Mouse (Mus musculus) CD4-positive, CD25-positive, alpha-beta regulatory T cell, adult 4 months (primary cell): ENCODE measurements around the gene E2f2. TPM values are rescaled to one million over a fixed set of nuclear protein-coding genes. Genes with fewer than 3 reads are reported as not detected.

Experiments used
- ATAC-seq: one replicate; pipeline ENCODE4 v1.8.0; 2017
- polyA plus RNA-seq, 2 experiments: library from polyadenylated mRNA; unstranded; fragments of 100-300 nt; shearing (Covaris generic); gene quantifications; one replicate each; pipeline ENCODE4 v1.2.1; 2017

E2f2 gene
- 10 to 100 TPM; 14.5 to 29.6 TPM for polyA plus RNA-seq

DNA sequence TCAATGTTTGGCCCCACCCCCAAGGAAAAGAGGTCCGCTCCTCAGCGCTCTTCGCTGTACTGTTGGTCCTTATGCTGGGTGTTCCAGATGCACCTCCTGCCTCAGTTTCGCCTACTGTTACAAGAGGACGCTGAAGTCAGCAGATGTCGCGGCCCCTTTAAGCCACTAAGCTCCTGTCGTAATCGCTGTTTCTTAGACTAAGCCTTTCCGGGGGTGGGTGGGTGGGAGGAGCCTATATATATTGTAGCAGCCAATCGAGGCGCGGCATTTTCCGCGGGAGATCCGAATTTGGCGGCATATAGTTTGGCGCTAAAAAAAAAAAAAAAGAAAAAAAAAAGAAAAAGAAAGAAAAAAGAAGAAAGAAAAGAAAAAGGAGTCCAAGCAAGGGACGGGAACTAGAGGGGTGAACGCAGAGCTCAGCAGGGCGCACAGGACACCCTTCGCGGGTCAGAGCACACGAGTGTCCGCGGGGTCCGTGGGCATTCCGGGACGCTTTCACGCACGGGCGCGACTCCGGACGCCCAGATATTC is at the start of gene E2f2:
Gene E2f2 (plus strand): TSS at position 384 of the 531 bp plus-strand sequence.
- peak; percentile 86 for ATAC-seq

DNA sequence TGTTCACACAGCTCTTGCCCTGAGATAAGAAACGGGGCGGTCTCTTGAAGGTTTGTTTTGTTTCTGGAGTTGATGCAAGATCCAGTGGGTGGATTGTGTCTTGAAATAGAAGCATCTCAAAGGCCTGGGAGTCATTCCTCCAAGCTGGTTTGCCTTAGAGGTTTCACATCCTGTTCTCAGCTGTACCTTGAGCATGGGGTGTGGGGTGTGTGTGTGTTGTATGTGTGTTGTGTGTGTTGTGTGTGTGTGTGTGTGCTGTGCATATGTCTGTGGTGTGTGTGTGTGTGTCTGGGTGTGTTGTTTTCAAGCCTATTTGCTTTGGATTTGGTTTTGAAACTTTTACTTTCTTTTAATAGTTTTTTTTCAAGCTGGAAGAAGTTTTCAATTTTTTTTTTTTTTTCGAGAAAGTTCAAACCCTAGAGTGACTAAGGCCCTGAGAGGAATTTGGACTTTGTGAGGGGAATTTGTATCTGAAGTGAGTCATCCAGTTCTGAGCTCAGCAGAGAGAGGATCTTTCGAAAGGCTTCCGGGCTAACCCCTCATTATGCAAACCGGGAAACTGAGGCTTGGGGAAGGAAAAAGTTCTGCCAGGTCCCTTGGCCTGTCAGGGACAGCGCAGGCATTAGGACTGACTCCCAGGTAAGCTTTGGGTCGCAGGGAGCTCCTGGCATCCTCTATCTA is 48.9 kb upstream of the E2f2 start:
- peak; percentile 68 for ATAC-seq

DNA sequence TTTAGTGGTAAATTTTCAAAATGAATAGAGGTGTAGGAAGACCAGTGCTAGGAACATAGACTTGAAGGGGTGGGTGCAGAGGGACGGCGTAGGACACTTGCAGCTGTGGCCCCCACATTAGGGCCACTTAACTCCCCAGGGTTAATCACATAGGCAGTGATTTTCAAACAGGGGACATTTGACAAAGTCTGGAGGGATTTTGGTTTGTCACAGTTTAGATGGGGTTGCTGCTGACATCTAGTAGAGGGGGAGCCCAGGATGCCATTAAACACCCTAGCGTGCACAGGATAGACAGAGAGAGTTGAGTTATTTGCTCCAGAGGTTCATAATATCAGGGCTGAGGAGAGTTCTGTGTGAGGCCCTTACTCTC is 48.4 kb upstream of the E2f2 start:
- no peak for ATAC-seq

DNA sequence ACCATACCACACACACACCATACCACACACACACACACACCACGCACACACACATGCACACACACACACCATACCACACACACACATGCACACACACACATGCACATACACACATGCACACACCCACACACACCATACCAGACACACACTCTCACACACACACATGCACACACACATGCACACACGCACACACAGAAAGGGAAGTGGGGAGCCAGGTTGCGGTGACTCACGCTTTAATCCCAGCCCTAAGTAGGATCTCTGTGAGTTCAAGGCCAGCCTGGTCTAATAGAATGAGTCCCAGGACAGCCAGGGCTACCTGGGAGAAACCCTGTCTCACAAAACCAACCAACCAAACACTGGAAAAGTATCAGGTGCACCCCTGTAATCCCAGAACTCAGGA is 47.6 kb upstream of the E2f2 start:
- ATAC-seq: no peak

DNA sequence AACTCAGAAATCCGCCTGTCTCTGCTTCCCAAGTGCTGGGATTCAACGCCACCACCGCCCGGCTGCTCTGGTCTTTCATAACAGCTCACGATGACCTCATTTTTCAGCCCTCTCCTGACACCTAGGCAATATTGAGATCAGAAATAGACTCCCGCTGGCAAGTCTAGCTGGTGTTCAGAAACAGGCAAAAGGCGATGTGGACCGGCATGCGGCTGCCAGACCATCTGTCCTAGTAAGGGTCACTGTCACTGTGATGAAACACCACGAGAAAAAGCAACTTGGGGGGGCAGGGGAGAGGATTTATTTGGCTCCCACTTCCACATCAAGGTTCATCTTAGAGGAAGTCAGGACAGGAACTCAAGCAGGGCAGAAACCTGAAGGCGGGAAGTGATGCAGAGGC is 46.7 kb upstream of the E2f2 start:
- ATAC-seq: no peak

DNA sequence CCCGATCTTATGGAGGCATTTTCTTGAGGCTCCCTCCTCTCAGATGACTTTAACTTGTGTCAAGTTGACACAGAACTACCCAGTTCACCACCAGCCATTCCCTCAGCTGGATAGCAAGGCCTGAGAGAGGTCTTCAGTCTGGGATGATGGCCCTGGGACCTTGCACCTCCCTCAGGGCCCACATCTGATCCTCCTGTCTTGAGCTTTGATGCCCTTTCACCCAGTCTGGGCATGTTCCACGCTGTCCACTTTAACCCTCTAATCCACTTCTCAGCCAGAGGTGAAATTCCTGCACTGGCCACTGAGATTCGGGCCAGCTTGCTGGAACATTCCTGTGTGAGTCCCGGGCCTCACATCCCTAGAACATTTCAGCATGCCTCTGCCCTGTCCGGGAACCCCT is 46.2 kb upstream of the E2f2 start:
- no peak for ATAC-seq

DNA sequence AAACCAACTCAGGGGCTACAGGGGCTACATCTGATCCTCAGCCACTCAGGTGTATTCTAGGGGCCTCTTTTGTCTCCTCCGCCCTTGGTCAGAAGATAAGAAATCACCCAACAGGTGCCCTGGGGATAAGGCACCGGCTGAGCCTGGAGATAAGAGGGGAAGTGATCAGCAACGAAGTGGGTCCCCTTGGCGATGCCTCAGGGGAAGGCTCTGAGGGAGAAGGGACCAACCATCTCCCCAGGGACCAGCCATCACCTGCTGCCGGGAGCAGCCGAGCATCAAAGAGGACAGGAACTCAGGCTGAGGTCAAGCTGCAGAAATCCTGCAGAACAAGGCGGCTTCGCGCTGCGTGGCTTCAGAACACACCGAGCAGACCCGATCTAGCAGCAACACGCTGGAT is 44.5 kb upstream of the E2f2 start:
- no peak for ATAC-seq

DNA sequence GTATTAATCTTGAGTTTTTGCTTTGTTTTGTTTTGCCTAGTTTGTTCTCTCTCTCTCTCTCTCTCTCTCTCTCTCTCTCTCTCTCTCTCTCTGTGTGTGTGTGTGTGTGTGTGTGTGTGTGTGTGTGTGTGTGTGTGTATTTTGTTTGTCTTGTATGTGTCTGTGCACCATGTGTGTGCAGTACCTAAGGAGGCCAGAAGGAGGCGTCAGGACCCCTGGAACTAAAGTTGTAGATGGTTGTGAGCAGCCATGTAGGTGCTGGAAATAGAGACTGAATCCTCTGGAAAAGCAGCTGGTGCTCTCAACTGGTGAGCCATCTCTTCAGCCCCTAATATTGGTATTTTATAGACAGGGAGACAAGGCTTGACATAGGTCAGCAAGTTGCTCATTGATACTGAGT is 42.4 kb upstream of the E2f2 start:
- ATAC-seq: no peak

DNA sequence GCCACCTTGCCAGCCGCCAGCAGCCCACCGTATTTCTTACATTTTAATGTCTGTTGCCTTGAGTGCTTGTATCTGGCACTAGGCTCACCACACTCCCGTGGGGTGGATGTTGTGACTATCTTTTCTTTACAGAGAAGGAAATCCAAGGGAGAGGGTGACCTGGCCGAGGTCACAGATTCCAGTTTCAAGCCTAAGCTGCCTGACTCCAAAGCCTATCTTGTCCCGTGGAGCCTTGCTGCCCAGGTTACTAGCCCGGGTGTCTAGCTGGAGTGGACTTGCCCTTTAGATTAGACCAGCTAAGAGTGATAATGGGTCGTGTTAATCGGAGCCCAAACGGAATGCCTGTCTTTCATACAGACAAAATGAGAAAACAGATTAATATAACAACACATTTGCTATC is 38.4 kb upstream of the E2f2 start:
- ATAC-seq: no peak

DNA sequence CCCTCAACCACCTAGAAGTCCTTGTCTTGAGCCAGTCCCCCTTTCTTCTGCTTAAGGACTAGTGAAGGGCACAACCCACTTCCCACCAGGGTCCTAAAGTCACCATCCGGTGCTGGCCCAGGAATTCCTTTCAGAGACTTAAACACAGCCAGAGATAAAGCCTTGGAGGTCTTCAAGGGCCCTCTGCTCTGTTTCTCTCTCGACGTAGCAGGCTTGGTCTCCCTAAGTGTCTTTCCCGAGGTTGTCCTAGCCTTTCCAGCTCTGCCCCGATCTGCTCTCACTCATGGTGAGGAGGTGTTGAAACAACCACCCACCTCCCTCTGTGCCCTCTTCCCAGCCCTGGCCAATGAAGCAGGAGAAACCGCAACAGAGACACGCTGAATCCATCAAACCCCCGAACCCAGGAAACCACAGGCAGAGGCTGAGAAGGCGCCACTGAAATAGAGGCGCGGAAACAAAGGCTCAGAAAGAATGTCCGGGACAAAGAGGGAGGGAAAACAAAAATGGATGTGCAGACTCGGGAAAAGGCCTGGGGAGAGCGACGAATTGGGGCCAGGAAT is 37.7 kb upstream of the E2f2 start:
- ATAC-seq: no peak

DNA sequence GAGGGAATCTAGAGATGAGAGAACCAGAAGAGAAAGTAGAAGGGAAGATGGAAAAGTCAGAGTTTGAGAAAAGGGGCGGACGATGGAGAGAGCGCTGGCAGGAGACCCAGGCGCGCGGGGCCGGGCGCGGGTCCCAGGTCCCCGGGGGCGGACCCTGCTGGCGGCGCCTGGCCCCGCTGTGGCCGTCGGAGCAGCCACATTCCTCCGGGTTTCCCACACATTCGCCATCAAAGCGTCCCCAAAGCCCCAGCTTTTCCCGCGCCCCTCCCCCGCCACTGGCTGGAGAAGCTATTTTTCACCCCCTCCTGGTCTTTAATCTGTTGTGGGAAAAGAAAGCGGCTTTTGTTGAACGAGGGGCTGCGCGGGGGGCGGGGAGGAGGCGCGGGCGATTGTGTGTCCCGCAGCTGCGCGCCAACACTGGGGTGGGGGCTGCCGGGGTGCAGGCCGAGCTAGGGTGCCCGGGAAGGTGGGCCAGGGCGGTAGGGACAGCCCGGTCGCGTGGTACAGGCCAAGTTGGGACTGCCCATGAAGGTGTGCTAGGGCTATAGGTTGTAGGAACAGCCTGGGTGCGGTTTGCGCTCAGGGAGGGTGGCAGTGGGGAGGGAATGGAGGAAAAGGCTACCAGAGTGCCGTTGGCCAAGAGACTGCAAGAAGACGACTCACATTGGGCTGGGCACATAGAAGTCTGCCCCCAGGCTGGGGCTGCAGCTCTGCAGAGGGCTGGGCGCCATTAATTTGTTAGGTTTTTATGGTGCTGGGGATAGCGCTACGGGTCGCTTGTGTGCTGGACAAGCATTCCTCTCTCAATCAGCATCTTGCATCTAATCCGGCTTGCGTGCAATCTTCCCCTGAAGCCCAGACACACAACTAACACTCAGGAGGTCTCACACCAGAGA is 37.0 kb upstream of the E2f2 start:
- ATAC-seq: no peak

DNA sequence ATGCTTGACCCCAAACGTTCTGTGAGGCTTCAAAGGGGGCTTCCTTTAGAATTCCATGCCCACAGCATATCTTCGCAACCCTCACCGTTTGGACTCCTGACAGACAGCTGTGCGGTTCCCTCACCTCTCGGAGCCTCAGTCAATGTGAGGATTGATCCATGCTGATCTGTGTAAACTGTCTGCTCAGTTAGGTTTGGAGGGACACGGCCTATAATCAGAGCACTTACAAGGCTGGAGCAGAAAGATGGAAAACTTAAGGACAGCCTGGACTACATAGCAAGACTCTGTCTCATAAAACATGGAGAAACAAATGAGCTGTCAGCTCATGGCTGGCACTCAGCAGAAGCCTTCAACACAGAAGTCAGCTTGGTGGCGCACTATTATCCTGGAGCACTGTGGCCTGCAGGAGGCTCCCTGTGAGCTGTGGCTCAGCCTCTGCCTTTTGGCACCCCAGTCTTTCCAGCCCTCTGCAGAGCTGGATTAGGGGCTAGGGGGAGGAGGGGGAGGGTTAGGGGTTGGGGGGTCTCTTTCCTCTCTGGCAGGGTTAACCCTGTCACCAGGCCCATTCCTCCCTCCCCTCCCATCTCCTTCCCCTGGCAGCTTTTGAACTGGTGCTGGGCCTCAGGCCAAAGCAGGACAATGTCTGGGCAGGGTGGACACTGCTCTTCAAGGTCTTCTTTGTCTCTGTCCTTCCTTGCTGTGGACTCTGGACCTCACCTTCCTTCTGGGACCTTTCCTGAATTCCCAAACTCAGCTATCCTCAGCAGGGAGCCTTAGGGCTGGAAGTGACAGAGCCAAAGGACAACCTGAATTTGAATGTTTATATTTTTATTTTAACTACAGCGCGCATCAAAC is 36.1 kb upstream of the E2f2 start:
- ATAC-seq: no peak

DNA sequence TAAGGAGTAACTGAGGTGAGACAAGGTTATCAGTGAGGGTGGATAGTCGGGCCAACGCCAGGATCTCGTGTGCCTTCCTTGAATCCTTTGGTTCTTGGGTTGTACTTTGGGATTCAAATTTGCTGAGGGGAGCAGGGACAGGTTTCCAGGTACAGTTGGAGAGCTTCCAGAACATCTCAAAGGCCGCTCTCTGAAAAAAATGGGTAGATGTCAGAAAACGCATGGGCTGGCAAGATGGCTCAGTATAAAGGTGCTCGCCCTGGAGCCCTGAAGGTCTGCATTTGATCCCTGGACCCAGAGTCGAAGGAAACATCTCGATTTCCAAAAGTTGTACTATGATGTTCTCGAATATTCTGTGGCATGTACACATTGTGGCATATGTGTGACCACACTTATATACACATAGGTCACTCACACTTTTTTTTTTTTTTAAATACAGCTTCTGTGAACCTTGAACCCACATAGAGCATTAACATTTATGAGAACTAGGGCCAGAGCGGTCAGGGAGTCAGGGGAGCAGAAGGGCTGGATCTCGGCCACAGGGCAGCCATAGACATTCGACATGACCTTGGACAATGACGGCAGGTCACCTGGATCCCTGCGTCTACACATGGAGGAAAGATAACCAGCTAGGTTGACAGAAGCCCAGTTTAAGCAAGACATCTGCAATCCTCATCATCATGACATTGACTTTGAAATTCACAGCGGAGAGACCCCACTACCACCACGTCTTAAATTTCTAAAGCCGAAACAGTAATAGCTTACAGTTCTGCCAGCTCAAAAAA is 32.7 kb upstream of the E2f2 start:
- ATAC-seq: no peak

DNA sequence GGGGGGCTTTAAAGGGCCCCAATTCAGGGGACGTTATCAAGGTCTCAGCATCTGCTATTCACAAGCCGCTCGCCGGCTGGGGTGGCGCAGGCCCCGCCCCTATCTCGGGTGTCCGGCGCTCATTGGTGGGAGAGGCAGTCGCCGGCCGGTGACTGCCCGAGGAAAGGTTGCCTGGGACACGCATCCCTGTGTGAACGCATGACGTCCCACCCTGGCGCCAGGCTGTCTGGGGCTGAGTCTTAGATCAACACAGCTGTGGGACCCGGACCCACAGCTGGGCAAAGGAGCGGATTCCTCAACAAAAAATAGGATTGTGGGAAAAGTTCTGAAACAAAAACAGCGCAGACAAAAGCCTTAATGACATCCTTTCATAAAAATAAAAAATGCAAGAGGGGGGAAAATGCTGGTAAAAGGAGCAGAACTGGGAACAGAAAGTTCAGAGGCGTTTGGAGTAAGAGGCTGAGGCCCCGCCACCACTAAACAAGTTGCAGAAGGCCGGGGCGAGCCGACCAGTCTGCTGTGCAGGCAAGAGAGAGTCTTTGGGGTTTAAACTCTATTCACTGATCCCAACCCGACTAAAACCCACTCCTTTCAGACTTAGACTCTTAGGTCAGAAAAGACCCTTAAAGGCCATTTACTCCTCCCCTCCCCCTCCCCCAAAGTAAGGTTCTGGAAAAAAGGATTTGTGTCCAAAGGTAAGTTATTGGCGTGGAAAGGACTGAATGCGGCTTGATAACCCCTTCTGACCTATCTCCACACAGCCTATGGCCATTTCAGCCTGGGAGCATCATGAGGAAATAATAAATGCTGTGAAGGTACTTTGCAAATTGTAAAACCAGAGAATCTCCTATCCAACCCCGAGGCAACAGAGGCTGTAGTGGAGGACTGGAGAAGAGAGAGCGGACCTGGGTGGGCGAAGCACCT is 31.6 kb upstream of the E2f2 start:
- ATAC-seq: no peak

DNA sequence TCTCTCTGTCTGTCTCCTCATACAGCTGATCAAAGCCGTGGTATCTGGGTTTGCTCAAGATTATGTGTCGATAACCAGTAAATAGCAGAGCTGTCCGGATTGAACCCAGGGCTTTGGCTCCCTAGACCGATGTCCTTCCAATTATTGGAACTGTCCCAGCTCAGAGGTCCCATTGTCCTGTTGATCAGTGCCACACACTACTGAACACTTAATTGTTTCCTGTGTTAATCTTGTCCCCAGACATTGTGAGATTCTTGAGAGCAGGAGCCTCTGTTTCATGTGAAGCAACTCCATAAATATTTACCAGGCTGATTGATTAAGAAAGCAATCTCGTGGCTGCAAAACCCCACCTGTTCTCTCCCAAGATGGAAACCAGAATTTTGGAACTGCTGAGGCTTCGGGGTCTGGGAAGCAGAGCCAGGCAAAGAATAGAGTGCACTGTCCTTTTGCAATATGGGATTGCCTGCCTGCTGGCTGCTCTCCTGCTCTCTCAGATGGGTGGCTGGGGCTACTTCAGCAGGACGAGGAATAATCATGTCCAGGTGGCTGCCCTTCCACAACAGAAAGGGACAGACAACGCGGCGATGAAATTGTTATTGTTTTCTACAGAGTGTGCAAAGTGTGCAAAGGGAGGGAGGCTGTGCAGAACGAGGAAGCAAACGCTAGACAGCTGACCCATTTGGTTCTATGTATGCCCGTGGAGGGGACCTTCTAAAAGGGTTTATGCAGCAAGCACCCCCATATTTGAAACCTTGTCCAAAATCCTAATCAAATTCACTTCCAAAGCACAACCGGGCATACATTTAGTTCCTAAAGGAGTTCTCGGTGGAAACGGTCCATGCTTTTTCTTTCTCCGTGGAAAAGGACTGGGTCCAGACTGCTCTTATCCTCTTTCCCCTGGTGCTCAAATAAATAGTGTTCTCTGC is 29.7 kb upstream of the E2f2 start:
- no peak for ATAC-seq

DNA sequence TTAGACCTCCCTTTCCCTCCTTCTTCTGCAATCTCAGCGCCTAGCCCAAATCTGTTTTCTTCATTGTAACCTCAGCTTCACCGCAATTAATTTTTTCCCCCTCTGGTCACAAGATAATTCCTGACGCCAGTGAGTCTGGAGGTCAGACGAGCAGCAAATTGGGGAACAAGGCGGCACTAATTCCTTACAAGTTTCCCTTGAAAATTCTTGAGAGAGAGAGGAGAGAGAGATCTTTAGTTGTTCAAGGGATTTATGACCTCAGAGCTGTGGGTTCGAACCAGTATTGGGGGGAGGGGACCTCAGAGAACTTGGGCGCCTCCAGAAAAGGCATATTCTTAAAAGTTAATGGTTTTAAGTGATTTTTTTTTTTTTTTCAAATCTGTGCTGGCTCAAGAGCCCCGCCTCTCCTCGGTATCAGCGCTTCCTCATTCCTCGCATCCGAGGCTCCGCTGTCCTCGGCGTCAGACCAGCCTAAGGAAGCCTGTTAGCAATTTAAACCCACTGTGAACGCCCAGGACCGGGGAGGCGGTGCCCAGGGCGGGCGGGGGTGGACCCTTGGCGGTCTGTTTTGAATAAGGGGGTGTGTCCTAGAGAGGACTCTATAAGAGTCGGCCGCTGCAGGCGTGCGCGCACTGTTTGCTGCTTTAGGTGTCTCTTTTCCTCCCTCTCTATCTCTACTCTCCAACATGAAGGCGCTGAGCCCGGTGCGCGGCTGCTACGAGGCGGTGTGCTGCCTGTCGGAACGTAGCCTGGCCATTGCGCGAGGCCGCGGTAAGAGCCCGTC is 28.8 kb upstream of the E2f2 start, which contains the start of gene Id3:
Gene Id3 (plus strand): TSS at position 305 of the 784 bp plus-strand sequence.
- ATAC-seq: peak; percentile 77

DNA sequence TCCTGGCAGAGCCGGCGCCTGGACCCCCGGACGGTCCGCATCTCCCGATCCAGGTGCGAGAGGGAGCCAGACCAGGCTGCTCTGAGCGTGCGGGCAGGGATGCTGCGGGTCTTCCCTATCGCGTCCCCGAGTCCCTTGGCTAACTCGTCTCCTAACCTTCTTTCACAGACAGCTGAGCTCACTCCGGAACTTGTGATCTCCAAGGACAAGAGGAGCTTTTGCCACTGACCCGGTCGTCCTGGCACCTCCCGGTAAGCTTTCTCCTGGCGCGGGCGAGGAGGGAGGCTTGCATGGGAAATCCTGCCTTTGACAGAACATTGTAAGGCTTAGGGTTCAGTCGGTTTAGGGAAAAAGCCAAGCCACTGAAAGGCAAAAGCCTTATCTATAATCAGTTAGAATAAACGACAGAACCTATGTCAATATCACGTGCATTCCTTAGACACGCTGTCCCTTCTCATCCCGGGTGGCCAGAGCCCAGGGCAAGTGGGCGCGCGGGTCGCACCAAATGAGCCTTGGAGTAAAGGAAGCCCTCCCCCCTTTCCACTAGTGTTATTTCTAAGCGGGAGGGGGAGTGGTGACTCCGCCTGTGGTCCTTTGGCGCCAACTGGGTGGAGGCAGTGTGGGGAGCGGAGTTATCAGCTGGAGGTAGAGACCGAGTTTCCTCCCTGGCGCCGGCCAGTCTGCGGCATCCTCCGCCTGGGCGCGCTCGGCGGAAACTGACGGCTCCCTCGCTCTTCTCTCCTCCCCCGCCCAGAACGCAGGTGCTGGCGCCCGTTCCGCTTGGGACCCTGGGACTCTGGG is 27.9 kb upstream of the E2f2 start:
- ATAC-seq: peak; percentile 49

DNA sequence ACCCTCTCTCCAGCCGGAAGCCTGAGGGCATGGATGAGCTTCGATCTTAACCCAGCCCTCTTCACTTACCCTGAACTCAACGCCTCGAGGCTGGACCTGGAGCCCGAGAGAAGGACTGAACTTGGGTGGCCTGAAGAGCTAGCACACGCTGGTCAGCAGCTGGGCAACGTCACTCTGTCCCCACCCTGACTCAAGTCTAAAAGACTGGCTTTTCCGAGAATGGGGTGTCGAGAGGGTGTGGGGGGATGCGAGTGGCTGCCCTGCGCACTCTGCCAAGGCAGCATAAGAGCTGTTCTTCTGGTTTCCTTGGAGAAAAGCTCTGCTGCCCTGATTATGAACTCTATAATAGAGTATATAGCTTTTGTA is 27.3 kb upstream of the E2f2 start:
- ATAC-seq: no peak
